Mouse (Mus musculus): Measurements from ENCODE around the gene Col5a2. TPM values are rescaled to one million over a fixed set of nuclear protein-coding genes. Genes with fewer than 3 reads are reported as not detected.

The Col5a2 gene
- total and polyA plus RNA-seq, 2 experiments from 2014 or later, result 5.7 to 37.0 TPM

DNA sequence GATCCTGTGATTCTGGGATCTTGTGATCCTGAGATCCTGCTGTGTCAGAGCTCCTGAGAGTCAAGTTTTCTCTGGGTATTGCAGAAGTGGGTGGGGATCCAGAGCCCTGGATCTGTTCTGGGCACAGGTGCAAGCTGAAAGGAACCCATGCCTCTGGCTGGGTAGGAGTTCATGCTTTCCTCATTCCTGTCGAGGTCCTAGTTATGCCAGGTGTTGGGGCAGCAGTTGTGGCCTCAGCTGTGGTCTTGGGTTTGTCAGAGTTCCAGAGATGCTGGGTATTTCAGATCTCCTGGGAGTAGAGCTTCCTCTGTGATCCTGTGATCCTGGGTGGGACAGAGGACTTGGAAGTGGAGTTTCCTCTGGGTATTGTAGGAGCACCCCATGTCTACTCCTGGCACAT is 137.7 kb downstream of the Col5a2 start:
- no peak for TF ChIP-seq CTCF (IDR thresholded peaks at IDR 0.05; ENCODE audit: low read depth)
- ATAC-seq (no peak), DNase-seq (no peak)
- no peaks in the 10 kb centered on the region for H3K36me3 ChIP-seq (ENCODE audit: insufficient read depth)
- no peaks in the 10 kb centered on the region for H3K27me3 ChIP-seq (ENCODE audit: insufficient read depth, low read length)
- H3K4me1 ChIP-seq (ENCODE audit: insufficient read depth), result no peaks in the 10 kb centered on the region
- H3K4me3 ChIP-seq (ENCODE audit: low read depth, low read length), result no peak overlapping the region
- no peak overlapping the region for H3K9ac ChIP-seq
- WGBS, result 77% methylated on average over 1 of the region's 1 CpGs
- H3K4me2 ChIP-seq (ENCODE audit: low read depth), result no peak overlapping the region
- no peaks in the 10 kb centered on the region for H3K9me3 ChIP-seq (ENCODE audit: low read length)
- no peak overlapping the region for H3K27ac ChIP-seq (ENCODE audit: low read depth, low read length)

DNA sequence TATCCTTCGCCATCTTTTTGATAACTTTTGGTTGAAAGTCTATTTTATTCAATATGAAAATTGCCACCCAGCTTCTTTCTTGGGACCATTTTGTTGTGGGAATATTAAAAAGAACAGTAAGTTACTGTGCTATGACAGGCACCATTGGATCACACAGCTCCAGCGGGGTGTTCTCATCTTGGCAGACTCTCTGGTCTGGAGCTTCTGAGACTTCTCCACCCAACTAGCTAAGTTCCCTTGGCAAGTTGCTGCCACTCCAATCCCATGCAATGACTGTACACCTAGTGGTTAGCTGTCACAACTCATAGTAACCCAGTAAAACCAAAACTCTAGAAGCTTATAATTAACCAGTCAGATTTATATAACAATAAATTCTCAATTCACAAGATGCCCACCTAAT is 139.8 kb downstream of the Col5a2 start:
- ATAC-seq (no peak), DNase-seq (no peak)
- Histone ChIP-seq H3K4me3 (ENCODE audit: low read depth, low read length) (no peak overlapping the region), H3K27me3 (ENCODE audit: insufficient read depth, low read length) (no peaks in the 10 kb centered on the region), H3K36me3 (ENCODE audit: insufficient read depth) (no peaks in the 10 kb centered on the region), H3K4me1 (ENCODE audit: insufficient read depth) (no peaks in the 10 kb centered on the region), H3K9me3 (ENCODE audit: low read length) (no peaks in the 10 kb centered on the region), H3K9ac (no peak overlapping the region), H3K4me2 (ENCODE audit: low read depth) (no peak overlapping the region), H3K27ac (ENCODE audit: low read depth, low read length) (no peak overlapping the region)
- WGBS, result 97% methylated on average over 2 of the region's 2 CpGs
- no peak for TF ChIP-seq CTCF (IDR thresholded peaks at IDR 0.05; ENCODE audit: low read depth)

DNA sequence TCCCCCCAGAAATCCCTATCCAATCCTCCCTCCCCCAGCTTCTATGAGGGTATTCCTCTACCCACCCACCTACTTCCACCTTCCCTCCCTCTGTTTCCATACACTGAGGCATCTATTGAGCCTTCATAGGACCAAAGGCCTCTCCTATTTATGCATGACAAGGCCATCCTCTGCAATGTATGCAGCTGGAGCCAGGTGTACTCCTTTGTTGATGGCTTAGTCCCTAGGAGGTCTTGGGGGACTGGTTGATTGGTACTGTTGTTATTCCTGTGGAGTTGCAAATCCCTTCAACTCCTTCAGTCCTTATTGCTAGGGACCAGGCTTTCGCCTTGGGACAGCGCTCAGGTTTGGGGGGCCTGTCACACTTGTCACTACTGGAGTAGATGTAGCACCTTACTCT is 143.4 kb downstream of the Col5a2 start:
- H3K9me3 ChIP-seq (ENCODE audit: low read length), result no peaks in the 10 kb centered on the region
- no peaks in the 10 kb centered on the region for H3K36me3 ChIP-seq (ENCODE audit: insufficient read depth)
- H3K4me2 ChIP-seq (ENCODE audit: low read depth), result no peak overlapping the region
- ATAC-seq (no peak), DNase-seq (no peak)
- 80% methylated on average over 2 of the region's 2 CpGs for WGBS
- no peak overlapping the region for H3K27ac ChIP-seq (ENCODE audit: low read depth, low read length)
- H3K27me3 ChIP-seq (ENCODE audit: insufficient read depth, low read length), result no peaks in the 10 kb centered on the region
- H3K9ac ChIP-seq, result no peak overlapping the region
- no peak overlapping the region for H3K4me3 ChIP-seq (ENCODE audit: low read depth, low read length)
- no peaks in the 10 kb centered on the region for H3K4me1 ChIP-seq (ENCODE audit: insufficient read depth)
- no peak for TF ChIP-seq CTCF (IDR thresholded peaks at IDR 0.05; ENCODE audit: low read depth)

DNA sequence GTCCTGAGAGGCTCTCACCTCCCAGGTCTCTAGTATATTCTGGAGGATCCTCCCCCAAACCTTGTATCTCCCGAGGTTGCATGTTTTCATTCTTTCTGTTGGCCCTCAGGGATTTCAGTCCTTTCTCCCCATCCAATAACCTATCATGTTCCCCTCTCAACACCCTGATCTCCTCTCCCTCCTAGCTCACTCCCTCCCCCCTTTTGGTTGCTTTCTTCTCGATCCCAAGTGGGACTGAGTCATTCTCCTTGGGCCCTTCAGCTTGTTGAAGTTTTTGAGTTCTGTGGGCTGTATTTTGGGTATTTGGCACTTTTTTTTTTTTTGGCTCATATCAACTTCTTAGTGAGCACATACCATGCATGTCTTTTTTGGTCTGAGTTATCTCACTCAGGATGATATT is 143.9 kb downstream of the Col5a2 start:
- Histone ChIP-seq H3K27me3 (ENCODE audit: insufficient read depth, low read length) (no peaks in the 10 kb centered on the region), H3K36me3 (ENCODE audit: insufficient read depth) (no peaks in the 10 kb centered on the region), H3K4me2 (ENCODE audit: low read depth) (no peak overlapping the region), H3K4me3 (ENCODE audit: low read depth, low read length) (no peak overlapping the region), H3K4me1 (ENCODE audit: insufficient read depth) (no peaks in the 10 kb centered on the region), H3K9me3 (ENCODE audit: low read length) (no peaks in the 10 kb centered on the region), H3K9ac (no peak overlapping the region), H3K27ac (ENCODE audit: low read depth, low read length) (no peak overlapping the region)
- WGBS, result 71% methylated on average over 2 of the region's 2 CpGs
- no peak for DNase-seq
- no peak for ATAC-seq
- no peak for TF ChIP-seq CTCF (IDR thresholded peaks at IDR 0.05; ENCODE audit: low read depth)

DNA sequence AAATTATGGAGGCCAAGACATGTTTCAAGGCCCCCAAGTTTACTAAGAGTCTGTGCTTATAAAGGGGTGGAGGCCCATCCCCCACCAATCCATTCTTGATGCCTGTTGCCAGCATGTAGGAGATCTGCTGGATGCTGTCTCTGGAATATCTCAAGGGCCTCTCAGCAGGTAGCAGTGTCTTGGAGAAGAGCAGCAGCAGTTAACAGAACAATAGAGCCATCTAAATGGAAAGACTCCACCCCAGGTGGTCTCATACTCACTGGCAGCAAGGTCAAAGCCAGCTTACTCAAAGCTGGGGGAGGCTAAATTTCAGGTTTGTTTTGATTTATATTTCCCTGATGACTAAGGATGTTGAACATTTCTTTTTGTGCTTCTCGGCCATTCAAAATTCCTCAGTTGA is 145.1 kb downstream of the Col5a2 start:
- Histone ChIP-seq H3K27me3 (ENCODE audit: insufficient read depth, low read length) (no peaks in the 10 kb centered on the region), H3K9me3 (ENCODE audit: low read length) (no peaks in the 10 kb centered on the region), H3K36me3 (ENCODE audit: insufficient read depth) (no peaks in the 10 kb centered on the region), H3K9ac (no peak overlapping the region), H3K4me2 (ENCODE audit: low read depth) (no peak overlapping the region), H3K4me1 (ENCODE audit: insufficient read depth) (no peaks in the 10 kb centered on the region), H3K4me3 (ENCODE audit: low read depth, low read length) (no peak overlapping the region), H3K27ac (ENCODE audit: low read depth, low read length) (no peak overlapping the region)
- 81% methylated on average over 1 of the region's 1 CpGs for WGBS
- DNase-seq (no peak), ATAC-seq (no peak)
- no peak for TF ChIP-seq CTCF (IDR thresholded peaks at IDR 0.05; ENCODE audit: low read depth)

DNA sequence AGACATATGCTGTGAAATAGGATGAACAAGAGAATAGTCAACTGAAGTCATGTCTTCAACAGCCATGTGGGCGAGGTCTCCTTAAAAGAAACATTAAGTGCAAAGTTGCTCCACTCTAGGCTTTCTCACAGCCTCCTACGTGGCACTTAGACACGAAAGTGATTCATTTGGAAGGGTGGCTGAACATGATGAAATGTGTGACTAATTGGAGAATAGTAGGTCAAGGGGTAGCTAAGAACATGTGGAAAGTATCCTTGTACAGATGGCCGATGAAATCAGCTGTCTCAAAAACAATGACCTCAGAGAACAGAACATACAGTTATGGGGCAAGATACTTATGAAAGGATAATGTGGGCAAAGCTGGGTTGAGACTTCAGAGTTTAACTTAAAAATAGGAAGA is 147.1 kb downstream of the Col5a2 start:
- Histone ChIP-seq H3K4me2 (ENCODE audit: low read depth) (no peak overlapping the region), H3K4me3 (ENCODE audit: low read depth, low read length) (no peak overlapping the region), H3K4me1 (ENCODE audit: insufficient read depth) (no peaks in the 10 kb centered on the region), H3K27me3 (ENCODE audit: insufficient read depth, low read length) (no peaks in the 10 kb centered on the region), H3K36me3 (ENCODE audit: insufficient read depth) (no peaks in the 10 kb centered on the region), H3K9ac (no peak overlapping the region), H3K27ac (ENCODE audit: low read depth, low read length) (no peak overlapping the region), H3K9me3 (ENCODE audit: low read length) (no peaks in the 10 kb centered on the region)
- DNase-seq (no peak), ATAC-seq (no peak)
- WGBS, result 86% methylated on average over 4 of the region's 4 CpGs
- TF ChIP-seq CTCF (IDR thresholded peaks at IDR 0.05; ENCODE audit: low read depth), result no peak

DNA sequence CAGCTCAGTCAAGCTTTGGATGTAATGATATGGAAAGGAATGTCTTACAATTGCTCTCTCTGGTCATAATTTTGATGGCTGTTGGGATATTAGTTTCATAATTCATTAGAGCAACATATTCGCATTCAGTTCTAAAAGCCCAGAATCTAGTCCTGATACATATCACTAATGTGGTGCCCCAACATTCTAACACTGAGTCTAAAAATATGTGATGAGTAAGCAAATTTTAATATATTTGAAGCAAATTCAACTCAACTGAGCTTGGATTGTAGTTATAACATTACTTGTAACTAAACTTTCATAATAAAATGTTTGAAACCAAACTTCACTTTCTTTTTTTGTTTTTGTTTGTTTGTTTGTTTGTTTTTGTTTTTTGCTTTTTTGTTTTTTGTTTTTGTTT is 173.9 kb downstream of the Col5a2 start:
- H3K27ac ChIP-seq (ENCODE audit: low read depth, low read length), result no peak overlapping the region
- ATAC-seq (no peak), DNase-seq (no peak)
- H3K27me3 ChIP-seq (ENCODE audit: insufficient read depth, low read length), result no peaks in the 10 kb centered on the region
- H3K4me1 ChIP-seq (ENCODE audit: insufficient read depth), result no peaks in the 10 kb centered on the region
- no peak overlapping the region for H3K9ac ChIP-seq
- no peaks in the 10 kb centered on the region for H3K9me3 ChIP-seq (ENCODE audit: low read length)
- H3K36me3 ChIP-seq (ENCODE audit: insufficient read depth), result no peaks in the 10 kb centered on the region
- no peak for TF ChIP-seq CTCF (IDR thresholded peaks at IDR 0.05; ENCODE audit: low read depth)
- no peak overlapping the region for H3K4me2 ChIP-seq (ENCODE audit: low read depth)
- WGBS, result 96% methylated on average over 1 of the region's 1 CpGs
- no peak overlapping the region for H3K4me3 ChIP-seq (ENCODE audit: low read depth, low read length)

Other genes with a start within 250 kb of the Col5a2 start
- 66.3 and 149 TPM in 2 replicates for gene Col3a1, start 191.7 kb downstream of the Col5a2 start, total RNA-seq (2014; rRNA removed)
- gene Col3a1, start 191.7 kb downstream of the Col5a2 start, polyA plus RNA-seq (2015; fragmentation: Nextera tagmentation; extraction: Ambion mirVana), result 56.1 and 56.4 TPM in 2 replicates